Mouse (Mus musculus): ENCODE results near the gene Bscl2. TPM values are rescaled to one million over a fixed set of nuclear protein-coding genes. Genes with fewer than 3 reads are reported as not detected.

The Bscl2 gene
- 50.6 and 52.7 TPM in 2 replicates for polyA plus RNA-seq (2014; fragmentation: Nextera tagmentation; extraction: Ambion mirVana)

- Histone ChIP-seq H3K4me1 (ENCODE audit: control insufficient read depth, insufficient read depth, low read length) (peaks cover 27% of the 10 kb centered on the region), H3K9ac (ENCODE audit: low read length) (peak within 1 kb of the TSS; percentile 74), H3K27me3 (ENCODE audit: control insufficient read depth, insufficient read depth, low read length) (no peaks in the 10 kb centered on the region), H3K4me2 (peak within 1 kb of the TSS; percentile 80), H3K4me3 (ENCODE audit: low read depth, low read length) (peak within 1 kb of the TSS; percentile 46), H3K36me3 (ENCODE audit: control insufficient read depth, insufficient read depth, low read length) (peaks cover 12% of the 10 kb centered on the region), H3K9me3 (ENCODE audit: control insufficient read depth, low read length) (no peaks in the 10 kb centered on the region), H3K27ac (ENCODE audit: low read depth, low read length) (peak within 1 kb of the TSS; percentile 86)
- ATAC-seq (ENCODE audit: low FRiP score), result peak; percentile 79
- peak; percentile 98 for DNase-seq (ENCODE audit: low spot score, missing footprints)
- 1% methylated on average over 38 of the region's 38 CpGs for WGBS
These were observed at the start of gene Bscl2 for GRCm38 (mm10) chr19:8837251-8837791. TSS of gene Bscl2 (plus strand) at chr19:8837467.

DNA sequence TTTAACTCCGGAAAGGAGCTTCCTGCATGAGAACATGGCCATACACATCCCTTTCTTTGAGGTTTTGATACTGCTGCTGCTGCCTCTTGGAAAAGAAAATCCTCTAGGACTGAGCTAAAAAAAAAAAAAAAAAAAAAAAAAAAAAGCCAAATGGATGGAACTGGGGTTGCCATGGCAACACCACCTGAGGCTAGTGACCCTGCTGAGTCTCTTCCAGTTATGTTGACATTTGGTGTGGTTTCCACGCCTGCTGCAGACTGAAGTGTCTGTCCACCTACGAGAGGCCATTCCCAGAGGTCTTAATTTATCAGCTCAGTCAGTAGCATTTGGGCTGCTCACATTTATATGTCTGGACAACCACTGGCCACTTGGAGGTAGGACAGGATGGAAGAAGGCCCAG is 48.7 kb upstream of the Bscl2 start:
- Histone ChIP-seq H3K27me3 (ENCODE audit: control insufficient read depth, insufficient read depth, low read length) (no peaks in the 10 kb centered on the region), H3K4me2 (no peak overlapping the region), H3K27ac (ENCODE audit: low read depth, low read length) (no peak overlapping the region), H3K4me3 (ENCODE audit: low read depth, low read length) (no peak overlapping the region), H3K9ac (ENCODE audit: low read length) (no peak overlapping the region), H3K4me1 (ENCODE audit: control insufficient read depth, insufficient read depth, low read length) (0 out of 2 replicates have a peak, but pooled peaks cover 4% of the 10 kb centered on the region), H3K9me3 (ENCODE audit: control insufficient read depth, low read length) (no peaks in the 10 kb centered on the region), H3K36me3 (ENCODE audit: control insufficient read depth, insufficient read depth, low read length) (peaks cover 7% of the 10 kb centered on the region)
- DNase-seq (ENCODE audit: low spot score, missing footprints) (no peak), ATAC-seq (ENCODE audit: low FRiP score) (no peak)
- WGBS, result 22% methylated on average over 3 of the region's 3 CpGs

GRCm38 (mm10) chr19:8789171-8789570 is 48.1 kb upstream of the Bscl2 start:
- DNase-seq (ENCODE audit: low spot score, missing footprints) (no peak), ATAC-seq (ENCODE audit: low FRiP score) (no peak)
- H3K4me1 ChIP-seq (ENCODE audit: control insufficient read depth, insufficient read depth, low read length), result 0 out of 2 replicates have a peak, but pooled peaks cover 4% of the 10 kb centered on the region
- H3K9ac ChIP-seq (ENCODE audit: low read length), result no peak overlapping the region
- no peak overlapping the region for H3K4me2 ChIP-seq
- no peaks in the 10 kb centered on the region for H3K27me3 ChIP-seq (ENCODE audit: control insufficient read depth, insufficient read depth, low read length)
- H3K36me3 ChIP-seq (ENCODE audit: control insufficient read depth, insufficient read depth, low read length), result peaks cover 12% of the 10 kb centered on the region
- WGBS, result 29% methylated on average over 1 of the region's 1 CpGs
- no peak overlapping the region for H3K4me3 ChIP-seq (ENCODE audit: low read depth, low read length)
- H3K27ac ChIP-seq (ENCODE audit: low read depth, low read length), result no peak overlapping the region; the same call in 1 of the 2 replicates
- H3K9me3 ChIP-seq (ENCODE audit: control insufficient read depth, low read length), result no peaks in the 10 kb centered on the region

DNA sequence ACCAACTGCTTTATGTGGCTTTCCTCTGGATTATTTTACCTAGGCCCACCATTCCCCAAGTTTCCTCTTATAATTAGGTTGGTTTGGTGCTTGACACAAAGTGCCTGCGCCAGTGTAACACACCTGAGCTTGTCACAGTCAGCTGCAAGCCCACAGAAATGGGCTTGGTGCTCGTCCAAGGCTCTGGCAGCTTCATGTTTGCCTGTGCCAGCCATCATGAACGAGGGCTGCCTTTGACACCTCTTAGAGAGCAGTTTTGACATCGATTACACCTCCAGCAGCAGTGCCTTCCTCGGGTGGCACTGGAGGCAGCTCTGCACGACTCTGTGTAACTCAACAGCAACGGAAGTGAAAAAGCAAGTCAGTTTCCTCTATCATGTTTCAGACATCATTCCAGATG is 47.1 kb upstream of the Bscl2 start:
- H3K27me3 ChIP-seq (ENCODE audit: control insufficient read depth, insufficient read depth, low read length), result no peaks in the 10 kb centered on the region
- no peak overlapping the region for H3K27ac ChIP-seq (ENCODE audit: low read depth, low read length)
- no peak overlapping the region for H3K9ac ChIP-seq (ENCODE audit: low read length)
- DNase-seq (ENCODE audit: low spot score, missing footprints) (no peak), ATAC-seq (ENCODE audit: low FRiP score) (no peak)
- H3K4me3 ChIP-seq (ENCODE audit: low read depth, low read length), result no peak overlapping the region
- H3K4me2 ChIP-seq, result no peak overlapping the region
- 0 out of 2 replicates have a peak, but pooled peaks cover 3% of the 10 kb centered on the region for H3K4me1 ChIP-seq (ENCODE audit: control insufficient read depth, insufficient read depth, low read length)
- WGBS, result 86% methylated on average over 7 of the region's 7 CpGs
- peaks cover 12% of the 10 kb centered on the region for H3K36me3 ChIP-seq (ENCODE audit: control insufficient read depth, insufficient read depth, low read length)
- H3K9me3 ChIP-seq (ENCODE audit: control insufficient read depth, low read length), result no peaks in the 10 kb centered on the region

- Histone ChIP-seq H3K36me3 (ENCODE audit: control insufficient read depth, insufficient read depth, low read length) (peaks cover 7% of the 10 kb centered on the region), H3K4me2 (peak within 1 kb of the TSS; percentile 88), H3K27me3 (ENCODE audit: control insufficient read depth, insufficient read depth, low read length) (no peaks in the 10 kb centered on the region), H3K4me1 (ENCODE audit: control insufficient read depth, insufficient read depth, low read length) (peaks cover 11% of the 10 kb centered on the region), H3K9me3 (ENCODE audit: control insufficient read depth, low read length) (no peaks in the 10 kb centered on the region), H3K27ac (ENCODE audit: low read depth, low read length) (no peak within 1 kb of the TSS), H3K4me3 (ENCODE audit: low read depth, low read length) (peak within 1 kb of the TSS; percentile 75), H3K9ac (ENCODE audit: low read length) (peak within 1 kb of the TSS; percentile 84)
- WGBS, result 2% methylated on average over 25 of the region's 25 CpGs
- peak; percentile 99 for DNase-seq (ENCODE audit: low spot score, missing footprints)
- ATAC-seq (ENCODE audit: low FRiP score), result peak; percentile 79
These were observed 38.9 kb upstream of the Bscl2 start, which contains the start of gene Polr2g for GRCm38 (mm10) chr19:8798264-8798946. TSS of gene Polr2g (minus strand) at chr19:8798577.

GRCm38 (mm10) chr19:8798947-8799315 is 38.3 kb upstream of the Bscl2 start:
- DNase-seq (ENCODE audit: low spot score, missing footprints), result no peak
- peaks cover 2% of the 10 kb centered on the region; the same call in 1 of the 2 replicates for H3K36me3 ChIP-seq (ENCODE audit: control insufficient read depth, insufficient read depth, low read length)
- peaks cover 11% of the 10 kb centered on the region for H3K4me1 ChIP-seq (ENCODE audit: control insufficient read depth, insufficient read depth, low read length)
- no peak overlapping the region for H3K9ac ChIP-seq (ENCODE audit: low read length)
- H3K27ac ChIP-seq (ENCODE audit: low read depth, low read length), result no peak overlapping the region
- no peaks in the 10 kb centered on the region for H3K27me3 ChIP-seq (ENCODE audit: control insufficient read depth, insufficient read depth, low read length)
- no peak for ATAC-seq (ENCODE audit: low FRiP score)
- H3K4me2 ChIP-seq, result no peak overlapping the region; the same call in 1 of the 2 replicates
- no peak overlapping the region for H3K4me3 ChIP-seq (ENCODE audit: low read depth, low read length)
- no peaks in the 10 kb centered on the region for H3K9me3 ChIP-seq (ENCODE audit: control insufficient read depth, low read length)

DNA sequence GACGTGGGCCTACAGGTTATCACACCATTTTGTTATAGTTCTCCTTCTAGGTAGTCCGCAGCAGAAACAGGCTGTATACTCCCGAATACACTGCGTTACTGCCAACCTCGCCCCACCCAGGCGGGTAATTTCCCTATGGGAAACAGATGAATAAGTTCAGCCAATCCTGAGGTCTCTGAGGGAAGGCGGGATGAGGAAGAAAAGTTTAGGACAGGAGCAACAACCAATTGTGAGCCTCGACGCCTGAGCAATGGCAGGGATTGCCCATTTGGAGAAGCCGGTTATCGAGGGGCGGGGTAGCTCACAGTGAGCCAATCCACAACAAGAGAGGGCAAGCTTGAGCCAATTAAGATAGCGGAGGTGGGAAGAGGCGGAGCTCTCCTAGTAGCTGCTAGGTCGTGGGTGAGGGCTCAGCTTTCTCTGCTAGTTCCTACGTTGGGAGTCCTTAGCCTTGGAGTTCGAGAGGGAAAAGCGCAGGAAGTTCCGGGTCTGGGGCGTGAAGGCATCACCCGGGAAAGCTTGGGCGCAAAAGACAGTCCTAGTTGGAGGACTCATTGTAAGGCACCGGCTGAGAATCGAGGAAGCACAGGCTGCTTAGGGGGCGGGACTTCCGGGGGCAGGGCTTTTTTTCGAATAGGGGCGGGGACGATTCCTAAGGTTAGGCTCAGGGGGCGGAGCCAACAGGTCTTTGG is 35.0 kb upstream of the Bscl2 start, which contains the start of gene Zbtb3:
Gene Zbtb3, plus strand, starts transcription at position 426 of the 692 bp plus-strand sequence.
- peak; percentile 98 for ATAC-seq (ENCODE audit: low FRiP score)
- under 1% methylated on average over 30 of the region's 30 CpGs for WGBS
- peaks cover 11% of the 10 kb centered on the region for H3K4me1 ChIP-seq (ENCODE audit: control insufficient read depth, insufficient read depth, low read length)

DNA sequence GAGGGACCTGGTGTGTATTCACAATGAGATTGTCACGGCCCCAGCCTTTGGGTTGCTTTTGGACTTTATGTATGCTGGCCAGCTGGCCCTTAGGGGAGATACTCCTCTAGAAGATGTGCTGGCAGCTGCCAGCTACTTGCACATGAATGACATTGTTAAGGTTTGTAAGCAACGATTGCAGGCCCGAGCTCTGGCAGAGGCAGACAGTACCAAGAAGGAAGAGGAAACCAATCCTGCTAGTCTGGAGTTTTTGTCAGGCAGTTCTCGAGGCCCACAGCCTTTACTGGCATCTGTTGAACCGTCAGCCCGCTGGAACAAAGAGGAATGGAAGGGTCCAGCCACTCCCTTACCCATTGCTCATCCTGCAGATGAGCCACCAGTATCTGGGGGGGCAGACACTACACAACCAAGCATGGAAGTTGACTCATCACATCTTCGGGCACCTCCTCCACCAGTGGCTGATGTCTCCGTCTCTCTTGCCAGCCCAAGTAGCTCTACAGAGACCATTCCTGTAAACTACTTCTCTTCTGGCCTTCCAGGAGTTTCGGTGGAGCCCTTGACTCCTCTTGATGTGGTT is 34.0 kb upstream of the Bscl2 start:
- Histone ChIP-seq H3K36me3 (ENCODE audit: control insufficient read depth, insufficient read depth, low read length) (peaks cover 8% of the 10 kb centered on the region; the same call in 1 of the 2 replicates), H3K27me3 (ENCODE audit: control insufficient read depth, insufficient read depth, low read length) (no peaks in the 10 kb centered on the region), H3K9ac (ENCODE audit: low read length) (peak overlapping the region; percentile 33; the same call in 1 of the 2 replicates), H3K9me3 (ENCODE audit: control insufficient read depth, low read length) (no peaks in the 10 kb centered on the region), H3K4me2 (peak overlapping the region; percentile 49), H3K27ac (ENCODE audit: low read depth, low read length) (no peak overlapping the region), H3K4me3 (ENCODE audit: low read depth, low read length) (no peak overlapping the region), H3K4me1 (ENCODE audit: control insufficient read depth, insufficient read depth, low read length) (peaks cover 8% of the 10 kb centered on the region)
- DNase-seq (ENCODE audit: low spot score, missing footprints), result no peak
- ATAC-seq (ENCODE audit: low FRiP score), result no peak
- WGBS, result 89% methylated on average over 9 of the region's 9 CpGs

More for the DNA sequence above, 35.0 kb upstream of the Bscl2 start, which contains the start of gene Zbtb3:
- H3K27ac ChIP-seq (ENCODE audit: low read depth, low read length), result peak within 1 kb of the TSS; percentile 65; the same call in 1 of the 2 replicates
- H3K27me3 ChIP-seq (ENCODE audit: control insufficient read depth, insufficient read depth, low read length), result no peaks in the 10 kb centered on the region
- DNase-seq (ENCODE audit: low spot score, missing footprints), result peak; percentile 99
- H3K9ac ChIP-seq (ENCODE audit: low read length), result peak within 1 kb of the TSS; percentile 70
- peak within 1 kb of the TSS; percentile 49 for H3K4me2 ChIP-seq
- H3K9me3 ChIP-seq (ENCODE audit: control insufficient read depth, low read length), result no peaks in the 10 kb centered on the region
- peak within 1 kb of the TSS; percentile 57 for H3K4me3 ChIP-seq (ENCODE audit: low read depth, low read length)
- peaks cover 8% of the 10 kb centered on the region; the same call in 1 of the 2 replicates for H3K36me3 ChIP-seq (ENCODE audit: control insufficient read depth, insufficient read depth, low read length)

All from midbrain, embryonic 11.5 days (tissue).